Mouse (Mus musculus) forebrain, embryonic 12.5 days (tissue): ENCODE measurements around the gene Pi16. TPM values are rescaled to one million over a fixed set of nuclear protein-coding genes. Genes with fewer than 3 reads are reported as not detected.

Source experiments
- ATAC-seq: fragments of 200-750 bp; cut with Nextera tagmentation; 2 replicates; pipeline ENCODE4 v1.8.0; 2017; ENCODE audit warnings: moderate TSS enrichment; ENCODE audit not compliant: low FRiP score
- H3K27ac ChIP-seq: fragments of 300-500 bp; sonication (generic); 2 replicates; pipeline ENCODE4 v1.5.1; 2016; ENCODE audit warnings: mild to moderate bottlenecking
- H3K27me3 ChIP-seq: fragments of 300-500 bp; sonication (generic); 2 replicates; pipeline ENCODE4 v1.6.1; 2016; ENCODE audit warnings: mild to moderate bottlenecking
- H3K36me3 ChIP-seq: fragments of 300-500 bp; sonication (generic); replicated peaks from 2 replicates; pipeline ENCODE4 v1.6.1; 2016; ENCODE audit warnings: mild to moderate bottlenecking
- H3K4me1 ChIP-seq: fragments of 300-500 bp; sonication (generic); 2 replicates; pipeline ENCODE4 v1.6.1; 2016
- H3K4me2 ChIP-seq: fragments of 300-500 bp; sonication (generic); 2 replicates; pipeline ENCODE4 v1.6.1; 2016; ENCODE audit warnings: mild to moderate bottlenecking, moderate library complexity
- H3K4me3 ChIP-seq: fragments of 300-500 bp; sonication (generic); replicated peaks from 2 replicates; pipeline ENCODE4 v1.5.1; 2016; ENCODE audit warnings: mild to moderate bottlenecking
- H3K9ac ChIP-seq: fragments of 300-500 bp; sonication (generic); 2 replicates; pipeline ENCODE4 v1.6.1; 2016; ENCODE audit warnings: mild to moderate bottlenecking
- H3K9me3 ChIP-seq: fragments of 300-500 bp; sonication (generic); 2 replicates; pipeline ENCODE4 v1.6.1; 2016
- WGBS: fragments of 180-500 bp; shearing (Covaris S2); methylation state at CpG from one replicate; pipeline ENCODE4 v1.1.7; 2016; 5-methylcytosine and 5-hydroxymethylcytosine counted together
- polyA plus RNA-seq: library from polyadenylated mRNA; unstranded; fragments of >200 nt; fragmentation: Nextera tagmentation; extraction: Ambion mirVana; gene quantifications from 2 replicates; pipeline ENCODE4 v1.2.1, GENCODE M21; 2016

Pi16 gene
- polyA plus RNA-seq, 1 experiment from 2014 or later = 2.2 TPM

DNA sequence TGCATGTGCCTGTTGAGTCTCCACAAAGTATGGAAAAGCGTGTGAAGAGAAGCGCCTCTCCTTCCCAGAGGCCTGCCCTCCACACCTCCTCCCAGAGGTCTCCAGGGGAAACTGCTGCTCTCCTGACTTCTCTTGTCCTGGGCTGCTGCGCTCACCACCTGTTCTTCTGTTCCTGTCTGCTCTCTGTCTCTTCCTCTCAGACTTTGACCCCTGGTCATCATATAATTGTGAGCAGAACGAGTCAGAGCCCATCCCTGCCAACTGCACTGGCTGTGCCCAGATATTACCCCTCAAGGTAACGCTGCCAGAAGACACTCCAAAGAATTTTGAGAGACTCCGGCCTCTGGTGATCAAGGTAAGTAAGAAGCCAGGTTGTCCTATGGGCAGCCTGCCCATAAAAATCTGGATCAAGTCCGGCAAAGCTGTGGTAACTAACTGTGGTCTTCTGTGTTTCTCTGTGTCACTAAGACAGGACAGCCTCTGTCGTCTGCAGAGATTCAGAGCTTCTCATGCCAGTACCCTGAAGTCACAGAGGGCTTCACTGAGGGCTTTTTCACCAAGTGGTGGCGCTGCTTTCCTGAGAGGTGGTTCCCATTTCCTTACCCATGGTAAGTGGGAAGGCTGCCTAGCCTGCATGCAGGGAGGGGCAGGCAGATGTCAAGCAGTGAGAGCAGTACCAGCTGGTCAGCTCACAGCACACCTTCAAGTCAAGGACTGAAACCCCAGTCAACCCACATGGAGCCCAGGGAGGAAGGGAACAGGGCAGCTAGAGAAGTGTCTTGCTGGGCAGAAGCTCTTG is 23.5 kb upstream of the Pi16 start:
- no peak for ATAC-seq
- Histone ChIP-seq H3K27ac (no peak overlapping the region), H3K27me3 (no peaks in the 10 kb centered on the region), H3K9me3 (no peaks in the 10 kb centered on the region), H3K9ac (no peak overlapping the region), H3K36me3 (peaks cover 60% of the 10 kb centered on the region), H3K4me2 (no peak overlapping the region), H3K4me1 (no peaks in the 10 kb centered on the region), H3K4me3 (no peak overlapping the region)
- 83% methylated on average over 9 of the region's 9 CpGs for WGBS

DNA sequence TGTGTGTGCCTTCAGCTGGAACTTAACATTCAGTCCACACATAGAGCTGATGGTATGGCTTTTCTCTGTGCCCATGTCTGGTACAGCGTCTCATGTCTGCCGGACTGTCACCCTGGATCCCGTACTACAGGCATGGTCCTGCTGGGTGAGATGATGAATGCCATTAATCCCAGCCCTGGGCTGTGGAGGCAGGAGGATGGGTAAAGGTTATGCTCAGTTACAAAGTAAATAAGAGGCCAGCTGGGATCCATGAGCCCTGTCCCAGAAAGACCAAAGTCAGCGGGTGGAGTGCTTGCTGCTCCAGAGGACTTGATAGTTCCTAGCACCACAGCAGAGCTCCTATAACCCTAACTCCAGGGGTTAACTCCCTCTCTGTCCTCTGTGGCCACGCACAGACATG is 21.6 kb upstream of the Pi16 start:
- no peak for ATAC-seq
- Histone ChIP-seq H3K9me3 (no peaks in the 10 kb centered on the region), H3K4me3 (no peak overlapping the region), H3K27me3 (no peaks in the 10 kb centered on the region), H3K4me2 (no peak overlapping the region), H3K4me1 (no peaks in the 10 kb centered on the region), H3K36me3 (peaks cover 78% of the 10 kb centered on the region), H3K27ac (no peak overlapping the region), H3K9ac (no peak overlapping the region)
- 82% methylated on average over 5 of the region's 5 CpGs for WGBS

DNA sequence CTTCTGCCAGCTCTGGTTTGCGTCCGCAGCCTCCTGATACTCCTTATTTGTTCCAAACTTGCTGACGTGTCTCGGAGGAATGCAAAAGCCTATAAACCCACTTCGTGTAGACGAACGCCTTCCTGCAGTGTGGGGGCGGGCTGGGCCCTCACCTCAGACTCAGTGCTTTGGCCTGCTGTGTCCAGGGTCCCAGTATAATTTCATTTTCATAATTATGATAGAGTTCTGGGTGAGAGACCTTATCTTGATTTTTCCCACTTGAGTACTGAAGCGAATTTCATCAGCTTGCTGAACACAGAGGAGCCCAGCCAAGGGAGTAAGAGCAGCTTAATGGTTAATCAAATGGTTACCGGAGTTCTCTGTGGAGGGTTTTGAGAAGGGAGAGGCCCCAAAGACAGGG is 20.2 kb upstream of the Pi16 start:
- Histone ChIP-seq H3K4me1 (no peaks in the 10 kb centered on the region), H3K4me2 (no peak overlapping the region)

DNA sequence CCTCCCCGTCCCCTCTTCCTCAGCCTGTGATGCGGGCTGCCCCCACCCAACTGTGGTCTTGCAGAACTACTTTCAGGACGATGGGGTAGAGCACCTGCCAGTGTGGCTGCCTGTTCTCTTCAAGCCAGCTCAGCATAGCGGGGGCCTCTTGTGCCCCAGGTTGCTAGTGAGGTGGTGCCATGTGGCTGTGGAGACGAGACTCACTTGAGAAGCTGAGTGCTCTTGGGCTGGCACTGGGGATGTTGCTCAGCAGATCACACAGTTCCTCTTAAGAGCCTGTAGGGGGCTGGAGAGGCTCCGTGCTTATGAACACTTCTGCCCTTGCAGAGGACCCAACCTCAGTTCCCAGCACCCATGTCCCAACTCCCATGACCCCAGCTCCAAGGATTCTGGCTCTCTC is 19.7 kb upstream of the Pi16 start:
- Histone ChIP-seq H3K9me3 (no peaks in the 10 kb centered on the region), H3K27me3 (no peaks in the 10 kb centered on the region), H3K4me1 (no peaks in the 10 kb centered on the region; the same call in 1 of the 2 replicates), H3K4me3 (no peak overlapping the region), H3K27ac (no peak overlapping the region), H3K4me2 (no peak overlapping the region), H3K36me3 (peaks cover 92% of the 10 kb centered on the region), H3K9ac (no peak overlapping the region)
- ATAC-seq = no peak
- WGBS = 90% methylated on average over 6 of the region's 6 CpGs

More for the DNA sequence above, 20.2 kb upstream of the Pi16 start:
- Histone ChIP-seq H3K4me3 (no peak overlapping the region), H3K9me3 (no peaks in the 10 kb centered on the region), H3K27ac (no peak overlapping the region), H3K27me3 (no peaks in the 10 kb centered on the region), H3K36me3 (peaks cover 88% of the 10 kb centered on the region), H3K9ac (no peak overlapping the region)
- no peak for ATAC-seq
- WGBS = 91% methylated on average over 10 of the region's 10 CpGs

DNA sequence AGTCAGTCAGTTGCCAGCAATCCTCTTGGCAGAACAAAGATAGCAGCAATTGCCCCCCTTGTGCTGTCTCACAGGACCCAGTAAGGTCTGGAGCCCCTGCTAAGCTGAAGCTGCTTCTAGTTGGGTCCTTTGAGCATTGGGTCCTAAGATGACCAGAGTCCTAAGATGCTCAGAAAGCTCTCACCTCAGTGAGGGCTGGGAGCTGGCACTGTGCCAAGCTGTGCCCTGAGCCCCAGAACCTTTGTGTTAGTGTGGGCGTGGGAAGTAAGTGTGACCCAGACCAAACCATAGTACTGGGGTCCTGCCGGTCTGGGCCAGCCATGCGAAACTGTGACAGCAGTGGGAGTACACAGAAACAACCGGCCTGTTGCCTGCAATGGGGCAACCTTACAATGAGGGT is 18.2 kb upstream of the Pi16 start:
- ATAC-seq = no peak
- Histone ChIP-seq H3K9ac (no peak overlapping the region), H3K4me3 (no peak overlapping the region), H3K4me2 (no peak overlapping the region), H3K9me3 (no peaks in the 10 kb centered on the region), H3K27ac (no peak overlapping the region), H3K4me1 (no peaks in the 10 kb centered on the region; the same call in 1 of the 2 replicates), H3K27me3 (no peaks in the 10 kb centered on the region), H3K36me3 (peaks cover 80% of the 10 kb centered on the region)
- 84% methylated on average over 4 of the region's 4 CpGs for WGBS

DNA sequence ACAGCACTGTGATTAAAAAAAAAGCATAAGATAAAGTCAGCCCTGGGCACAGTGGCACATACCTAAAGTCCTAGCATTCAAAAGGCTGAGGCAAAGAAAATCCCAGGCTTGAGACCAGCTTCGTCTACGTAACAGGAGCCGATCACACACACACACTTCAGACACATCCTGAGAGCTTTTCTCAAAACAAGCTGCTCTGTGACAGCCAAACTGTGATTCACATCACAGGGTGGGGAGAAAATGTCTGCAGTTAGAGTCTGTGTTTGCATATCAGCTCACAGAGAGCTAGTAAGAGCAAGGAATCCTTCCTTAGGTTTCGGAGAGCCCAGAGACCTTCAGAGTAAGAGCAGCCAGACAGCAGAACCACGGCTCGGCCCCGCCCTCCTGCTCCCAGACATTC is 16.6 kb upstream of the Pi16 start:
- ATAC-seq = no peak
- Histone ChIP-seq H3K36me3 (peaks cover 64% of the 10 kb centered on the region), H3K4me1 (peaks cover 10% of the 10 kb centered on the region), H3K9ac (no peak overlapping the region), H3K27ac (no peak overlapping the region), H3K4me3 (no peak overlapping the region), H3K27me3 (no peaks in the 10 kb centered on the region), H3K9me3 (no peaks in the 10 kb centered on the region), H3K4me2 (no peak overlapping the region)
- WGBS = 92% methylated on average over 7 of the region's 7 CpGs

DNA sequence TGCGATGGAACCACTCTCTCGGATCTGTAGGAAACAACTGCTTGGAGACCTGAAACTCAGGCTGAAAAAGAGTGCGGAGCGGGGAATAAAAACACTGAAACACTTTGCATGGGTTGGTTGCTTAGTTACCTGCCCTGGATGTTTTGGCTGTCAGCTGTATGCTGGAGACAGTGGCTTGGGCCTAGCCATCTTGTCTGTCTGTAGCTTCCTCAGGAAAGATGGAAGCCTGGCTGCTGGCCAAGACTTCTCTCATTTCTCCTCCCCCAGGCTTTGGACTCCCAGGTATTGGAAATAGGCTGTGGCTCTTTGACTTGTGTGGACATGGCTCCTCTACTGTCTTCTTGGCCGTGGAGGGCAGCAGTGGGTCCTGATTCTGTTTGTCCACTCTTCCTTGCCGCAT is 16.1 kb upstream of the Pi16 start:
- Histone ChIP-seq H3K27ac (no peak overlapping the region), H3K4me3 (no peak overlapping the region), H3K9me3 (no peaks in the 10 kb centered on the region), H3K36me3 (peaks cover 59% of the 10 kb centered on the region), H3K27me3 (no peaks in the 10 kb centered on the region), H3K4me1 (peaks cover 10% of the 10 kb centered on the region), H3K4me2 (no peak overlapping the region), H3K9ac (no peak overlapping the region)
- no peak for ATAC-seq
- WGBS = 94% methylated on average over 6 of the region's 6 CpGs

DNA sequence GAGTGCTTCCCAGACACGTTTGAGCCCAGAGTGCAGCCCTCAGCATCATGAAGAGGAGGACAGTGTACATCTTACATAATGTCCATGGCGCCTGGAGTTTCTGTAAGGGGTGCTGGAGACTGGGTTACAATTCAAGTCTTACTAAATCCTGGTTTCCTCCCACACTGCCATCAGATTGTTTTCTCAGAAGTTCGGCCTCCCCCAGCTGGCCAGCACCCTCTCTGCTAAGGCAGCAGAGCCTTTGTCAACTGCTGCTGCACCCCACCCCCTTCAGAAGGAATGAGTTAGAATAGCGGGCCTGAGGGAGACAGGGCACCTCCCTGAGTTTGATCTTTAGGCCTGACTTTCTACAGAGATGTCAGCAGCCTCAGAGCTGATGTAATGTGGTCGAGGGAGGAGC is 15.3 kb upstream of the Pi16 start:
- Histone ChIP-seq H3K9ac (no peak overlapping the region), H3K4me3 (no peak overlapping the region), H3K36me3 (peaks cover 53% of the 10 kb centered on the region), H3K27ac (no peak overlapping the region), H3K4me2 (no peak overlapping the region), H3K4me1 (peaks cover 10% of the 10 kb centered on the region), H3K27me3 (no peaks in the 10 kb centered on the region), H3K9me3 (no peaks in the 10 kb centered on the region)
- WGBS = 82% methylated on average over 5 of the region's 5 CpGs
- ATAC-seq = no peak

DNA sequence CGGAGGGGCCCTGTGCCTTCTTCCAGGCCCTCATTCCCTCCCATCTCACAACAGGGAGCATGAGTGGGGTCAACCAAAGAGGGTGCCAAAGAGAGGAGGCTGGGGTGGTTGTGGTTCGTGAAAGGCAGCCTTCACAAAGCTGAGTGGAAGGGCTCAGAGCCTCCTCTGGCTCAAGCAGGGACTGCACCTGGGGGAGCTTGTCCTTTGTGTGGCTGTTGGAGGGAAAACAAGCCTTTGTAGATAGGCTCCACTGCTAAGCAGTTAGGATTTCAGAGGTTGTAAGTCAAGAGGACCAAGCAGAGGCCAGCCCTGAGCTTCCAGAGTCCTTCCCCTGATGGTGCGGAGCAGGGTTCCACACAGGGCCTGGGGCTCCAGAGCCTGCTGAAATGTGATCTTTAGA is 14.4 kb upstream of the Pi16 start:
- no peaks in the 10 kb centered on the region for H3K27me3 ChIP-seq
- no peaks in the 10 kb centered on the region for H3K9me3 ChIP-seq
- WGBS = 57% methylated on average over 3 of the region's 3 CpGs
- no peak overlapping the region for H3K9ac ChIP-seq
- peaks cover 10% of the 10 kb centered on the region for H3K4me1 ChIP-seq
- peaks cover 44% of the 10 kb centered on the region for H3K36me3 ChIP-seq
- ATAC-seq = no peak
- H3K4me2 ChIP-seq = no peak overlapping the region
- 0 out of 2 replicates have a peak overlapping the region, but pooled peaks have one; percentile 19 for H3K27ac ChIP-seq
- no peak overlapping the region for H3K4me3 ChIP-seq

DNA sequence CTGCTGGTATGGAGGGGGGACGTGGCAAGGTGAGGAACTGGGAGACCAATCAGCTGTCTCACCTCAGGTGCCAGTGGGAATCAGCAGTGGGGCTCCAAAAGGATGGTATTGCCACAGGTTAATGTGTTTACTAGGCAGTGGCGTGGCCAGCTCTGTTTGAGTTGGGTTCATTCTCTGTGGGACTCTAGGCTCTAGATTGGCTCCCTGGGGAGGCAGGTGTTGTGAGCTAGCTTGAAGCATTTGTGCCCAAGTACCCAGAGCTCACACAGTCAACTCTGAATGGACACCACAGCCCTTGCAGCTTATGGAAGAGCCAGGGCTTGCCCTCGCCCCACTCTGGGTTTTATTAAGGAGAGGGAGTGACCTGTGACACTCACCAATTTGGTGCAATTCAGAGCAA is 13.6 kb upstream of the Pi16 start:
- H3K27ac ChIP-seq = 0 out of 2 replicates have a peak overlapping the region, but pooled peaks have one; percentile 19
- H3K27me3 ChIP-seq = no peaks in the 10 kb centered on the region
- no peak overlapping the region for H3K4me2 ChIP-seq
- no peaks in the 10 kb centered on the region for H3K9me3 ChIP-seq
- WGBS = 71% methylated on average over 3 of the region's 3 CpGs
- peaks cover 38% of the 10 kb centered on the region for H3K36me3 ChIP-seq
- no peak for ATAC-seq
- peaks cover 10% of the 10 kb centered on the region for H3K4me1 ChIP-seq
- H3K4me3 ChIP-seq = no peak overlapping the region
- no peak overlapping the region for H3K9ac ChIP-seq

DNA sequence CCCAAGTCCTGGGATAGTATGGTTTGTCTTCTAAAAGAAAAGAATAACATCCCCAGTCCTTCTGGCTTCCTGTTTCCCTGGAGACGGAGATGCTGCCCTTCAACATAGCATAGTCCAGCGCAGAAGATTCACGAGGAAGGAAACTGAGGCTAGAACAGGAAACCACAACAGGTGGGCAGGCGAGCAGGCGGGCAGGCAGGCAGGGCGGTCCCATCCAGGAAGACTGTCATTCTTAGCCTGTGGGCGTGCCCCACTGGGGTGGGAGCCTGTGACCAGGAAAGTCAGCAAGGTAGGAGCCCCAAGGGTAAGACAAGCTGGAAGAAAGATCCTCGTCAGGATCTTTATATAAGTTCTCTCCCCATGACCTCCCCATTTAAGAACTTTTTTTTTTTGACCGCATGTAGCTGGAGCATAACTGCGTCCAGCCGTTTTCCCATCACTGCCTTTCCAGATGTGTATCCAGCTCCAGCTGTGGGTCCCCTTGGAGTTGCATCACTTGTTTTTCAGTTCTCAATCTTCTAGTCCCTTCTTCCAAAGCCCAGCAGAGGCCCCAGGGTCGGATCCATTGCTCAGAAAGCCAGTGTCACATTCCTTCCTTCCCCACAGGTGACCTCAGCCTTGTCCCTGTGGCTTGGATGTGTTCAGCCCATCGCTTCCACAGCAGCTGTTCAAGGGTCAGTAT is 13.0 kb upstream of the Pi16 start:
- Histone ChIP-seq H3K27ac (no peak overlapping the region), H3K4me2 (no peak overlapping the region), H3K36me3 (peaks cover 32% of the 10 kb centered on the region), H3K27me3 (no peaks in the 10 kb centered on the region), H3K9me3 (no peaks in the 10 kb centered on the region), H3K9ac (no peak overlapping the region), H3K4me1 (peaks cover 10% of the 10 kb centered on the region), H3K4me3 (no peak overlapping the region)
- WGBS = 75% methylated on average over 13 of the region's 13 CpGs
- no peak for ATAC-seq

DNA sequence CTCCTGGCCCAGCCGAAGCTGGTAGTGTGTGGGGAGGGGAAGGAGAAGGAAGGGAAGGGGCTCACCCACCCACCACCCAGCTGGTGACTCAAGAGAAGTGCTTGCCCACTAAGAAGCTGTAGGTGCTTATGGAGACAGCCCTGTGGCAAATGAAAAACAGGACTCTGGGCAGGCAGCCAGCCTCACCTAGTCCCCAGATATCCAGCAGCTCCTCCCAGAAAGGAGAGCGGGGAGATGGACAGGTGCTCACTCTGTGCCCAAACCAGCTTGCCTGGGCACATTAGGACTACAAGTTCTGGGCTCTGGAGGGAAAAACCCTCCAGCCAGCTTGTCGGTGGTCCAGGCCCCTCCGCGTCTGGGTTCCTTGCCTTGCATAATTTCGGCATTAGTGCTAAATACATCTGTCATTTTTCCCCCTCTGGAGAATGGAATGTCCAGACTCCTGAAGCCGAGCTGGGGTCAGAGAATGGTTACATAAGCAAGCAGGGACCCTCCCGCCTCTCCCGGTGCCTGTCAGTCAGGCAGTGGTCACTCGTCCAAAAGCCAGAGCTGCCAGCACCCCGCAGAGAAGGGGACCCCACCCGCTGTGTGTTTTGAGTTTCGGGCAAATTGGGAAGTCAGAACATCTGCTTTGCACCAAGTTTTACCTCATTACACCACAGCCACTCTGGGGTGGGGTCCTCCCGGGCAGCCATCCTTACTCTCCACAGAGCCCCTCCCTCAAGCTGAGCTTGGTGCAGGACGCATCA is 12.2 kb upstream of the Pi16 start:
- no peak for ATAC-seq
- peaks cover 25% of the 10 kb centered on the region for H3K36me3 ChIP-seq
- no peak overlapping the region for H3K9ac ChIP-seq
- no peak overlapping the region for H3K4me2 ChIP-seq
- H3K27me3 ChIP-seq = no peaks in the 10 kb centered on the region
- no peak overlapping the region for H3K4me3 ChIP-seq
- no peaks in the 10 kb centered on the region for H3K9me3 ChIP-seq
- WGBS = 32% methylated on average over 15 of the region's 15 CpGs
- H3K27ac ChIP-seq = no peak overlapping the region
- peaks cover 10% of the 10 kb centered on the region for H3K4me1 ChIP-seq
